Mouse (Mus musculus): ENCODE results near the gene Ska2.

The Ska2 gene

DNA sequence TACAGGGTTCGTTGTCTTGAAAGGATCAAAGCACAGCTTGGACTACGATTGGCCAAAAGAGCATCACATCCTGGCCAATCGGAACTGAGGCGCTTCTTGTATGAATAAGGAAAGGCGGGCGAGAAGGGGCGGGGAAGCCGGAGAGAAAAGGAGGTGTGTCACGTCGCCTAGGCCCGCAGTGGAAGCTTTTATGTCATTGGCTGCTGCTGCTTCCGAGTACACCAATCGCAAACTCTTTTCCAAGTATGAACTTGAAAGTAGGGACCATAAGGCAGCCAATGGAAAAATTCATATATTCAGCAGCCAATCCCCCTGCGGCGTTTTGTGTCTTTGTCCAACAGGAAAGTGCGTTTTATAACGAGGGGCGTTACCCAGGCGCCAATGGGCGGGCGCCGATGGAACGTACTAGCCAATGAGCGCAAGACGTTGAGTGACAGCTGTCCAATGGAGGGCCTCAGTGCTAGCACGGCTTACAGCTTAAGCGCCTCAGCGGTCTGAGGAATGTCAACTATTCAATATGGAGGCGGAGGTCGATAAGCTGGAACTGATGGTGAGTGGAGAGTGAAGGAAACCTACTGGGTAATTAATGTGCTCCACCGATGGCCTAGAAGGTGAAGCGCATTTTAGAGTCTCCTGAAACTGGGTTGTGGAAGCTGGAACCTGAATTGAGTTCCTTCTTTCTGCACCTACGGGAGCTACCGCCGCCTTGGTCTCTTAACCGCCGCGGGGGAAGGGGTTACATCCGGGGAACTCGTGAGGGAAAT, at the start of gene Ska2:
Gene Ska2, plus strand, starts transcription at position 480 of the 764 bp plus-strand sequence.
- DNase-seq (ENCODE audit: low read depth in 1 of 2, low spot score in 2 of 2), result peak; percentile 95 to 96

- no peak for DNase-seq (ENCODE audit: low read depth in 1 of 2, low spot score in 2 of 2)
Measured at GRCm38 (mm10) chr11:87060410-87060809, 48.6 kb upstream of the Ska2 start.

GRCm38 (mm10) chr11:87062087-87062486, 46.9 kb upstream of the Ska2 start:
- DNase-seq (ENCODE audit: low read depth in 1 of 2, low spot score in 2 of 2), result no peak

GRCm38 (mm10) chr11:87073343-87073865, 35.6 kb upstream of the Ska2 start:
- peak; percentile 10 to 18 for DNase-seq (ENCODE audit: low read depth in 1 of 2, low spot score in 2 of 2)

GRCm38 (mm10) chr11:87073866-87074440, 35.1 kb upstream of the Ska2 start, which contains the start of gene Gdpd1:
Gdpd1 (minus strand) TSS chr11:87074062.
- DNase-seq (ENCODE audit: low read depth in 1 of 2, low spot score in 2 of 2), result peak in 1 of 2 experiments; percentile 48

DNA sequence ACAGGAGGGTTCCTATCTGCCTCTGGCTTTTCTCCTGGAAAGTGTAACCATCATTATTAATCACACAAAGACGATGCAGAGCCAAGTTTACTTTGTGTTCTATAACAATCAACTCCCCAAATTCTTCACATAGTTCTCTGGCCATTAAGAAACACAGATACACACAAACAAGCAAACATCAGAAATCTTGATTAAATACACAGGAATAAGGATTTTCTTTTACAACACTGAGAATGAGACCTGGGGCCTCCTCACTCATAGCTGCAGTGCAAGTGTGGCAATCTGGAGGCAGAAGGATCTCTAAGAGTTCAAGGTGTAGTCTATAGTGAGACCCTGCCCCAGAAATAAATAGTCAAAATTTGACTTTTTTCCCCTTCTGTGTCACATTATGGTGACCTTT, 25.3 kb upstream of the Ska2 start:
- no peak for DNase-seq (ENCODE audit: low read depth in 1 of 2, low spot score in 2 of 2)

- DNase-seq (ENCODE audit: low read depth in 1 of 2, low spot score in 2 of 2), result no peak
Measured at GRCm38 (mm10) chr11:87085461-87085860, 23.6 kb upstream of the Ska2 start.

- peak; percentile 44 to 68 for DNase-seq (ENCODE audit: low read depth in 1 of 2, low spot score in 2 of 2)
Measured at GRCm38 (mm10) chr11:87086290-87086984, 22.6 kb upstream of the Ska2 start, which contains the start of gene Smg8. Smg8 (minus strand) TSS chr11:87086774.

- DNase-seq (ENCODE audit: low read depth in 1 of 2, low spot score in 2 of 2), result no peak
Measured at GRCm38 (mm10) chr11:87087142-87087541, 21.9 kb upstream of the Ska2 start.

GRCm38 (mm10) chr11:87108409-87108754, 652 bp upstream of the Ska2 start, which contains the start of gene Prr11:
Prr11 (minus strand) TSS chr11:87108708.
- no peak for DNase-seq (ENCODE audit: low read depth in 1 of 2, low spot score in 2 of 2)

GRCm38 (mm10) chr11:87109519-87110171, 611 bp downstream of the Ska2 start:
- no peak for DNase-seq (ENCODE audit: low read depth in 1 of 2, low spot score in 2 of 2)

DNA sequence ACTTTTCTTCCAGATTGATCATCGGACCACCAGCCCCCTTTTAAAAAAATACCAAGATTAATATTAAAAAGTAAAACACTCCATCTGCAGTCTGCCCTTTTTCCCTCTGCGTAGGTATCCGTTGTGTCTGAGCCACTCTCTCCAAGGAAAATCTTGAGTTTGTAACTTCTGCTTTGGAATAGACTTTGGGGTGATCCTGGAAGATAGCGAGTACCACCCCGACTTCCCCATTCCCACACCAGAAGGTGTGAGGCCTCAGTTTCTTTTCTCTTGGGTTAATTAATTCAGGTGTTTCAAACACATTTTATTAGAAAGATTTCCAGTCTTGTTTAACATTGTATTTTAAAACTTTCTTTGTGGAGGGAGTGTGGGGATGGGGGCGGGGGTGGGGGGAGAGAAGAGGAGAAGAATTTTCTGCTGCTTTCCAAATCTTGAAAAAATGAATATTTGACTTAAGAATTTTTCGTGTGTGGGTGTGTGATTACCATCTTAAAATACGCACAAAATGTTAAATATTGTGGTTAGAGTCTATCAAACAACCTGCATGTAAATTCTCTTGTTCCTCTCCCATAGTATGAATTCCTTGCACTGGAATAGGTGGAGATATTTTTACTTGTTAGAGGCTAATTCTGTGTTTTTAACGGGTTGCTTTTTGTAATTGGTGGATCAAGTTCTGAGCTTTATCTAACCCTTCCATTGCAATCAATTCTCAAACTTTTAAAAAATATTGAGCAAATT, 1.3 kb downstream of the Ska2 start:
- DNase-seq (ENCODE audit: low read depth in 1 of 2, low spot score in 2 of 2), result no peak

DNA sequence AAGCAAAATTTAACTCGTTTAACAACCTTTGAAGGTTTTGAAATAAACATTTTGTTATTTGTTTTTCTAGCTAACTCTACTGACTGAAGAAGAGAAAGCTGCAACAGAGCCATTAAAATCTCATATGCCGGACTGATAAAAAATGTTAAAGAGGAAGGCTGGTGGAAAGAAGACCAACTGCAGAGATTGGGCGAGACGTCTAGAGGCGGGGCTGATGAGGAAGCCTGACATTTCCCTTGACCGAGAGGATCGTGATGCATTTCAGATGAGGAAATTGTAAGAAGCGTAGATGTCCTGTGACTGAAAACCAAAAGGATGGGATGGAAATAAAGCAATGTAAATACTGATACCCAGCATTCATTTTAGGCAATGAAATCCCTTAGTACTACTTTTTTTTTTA, 12.8 kb downstream of the Ska2 start:
- DNase-seq (ENCODE audit: low read depth in 1 of 2, low spot score in 2 of 2), result no peak

- no peak for DNase-seq (ENCODE audit: low read depth in 1 of 2, low spot score in 2 of 2)
Measured at GRCm38 (mm10) chr11:87125562-87125961, 16.5 kb downstream of the Ska2 start.

- DNase-seq (ENCODE audit: low read depth in 1 of 2, low spot score in 2 of 2), result no peak
Measured at GRCm38 (mm10) chr11:87126281-87126823, 17.3 kb downstream of the Ska2 start.

DNA sequence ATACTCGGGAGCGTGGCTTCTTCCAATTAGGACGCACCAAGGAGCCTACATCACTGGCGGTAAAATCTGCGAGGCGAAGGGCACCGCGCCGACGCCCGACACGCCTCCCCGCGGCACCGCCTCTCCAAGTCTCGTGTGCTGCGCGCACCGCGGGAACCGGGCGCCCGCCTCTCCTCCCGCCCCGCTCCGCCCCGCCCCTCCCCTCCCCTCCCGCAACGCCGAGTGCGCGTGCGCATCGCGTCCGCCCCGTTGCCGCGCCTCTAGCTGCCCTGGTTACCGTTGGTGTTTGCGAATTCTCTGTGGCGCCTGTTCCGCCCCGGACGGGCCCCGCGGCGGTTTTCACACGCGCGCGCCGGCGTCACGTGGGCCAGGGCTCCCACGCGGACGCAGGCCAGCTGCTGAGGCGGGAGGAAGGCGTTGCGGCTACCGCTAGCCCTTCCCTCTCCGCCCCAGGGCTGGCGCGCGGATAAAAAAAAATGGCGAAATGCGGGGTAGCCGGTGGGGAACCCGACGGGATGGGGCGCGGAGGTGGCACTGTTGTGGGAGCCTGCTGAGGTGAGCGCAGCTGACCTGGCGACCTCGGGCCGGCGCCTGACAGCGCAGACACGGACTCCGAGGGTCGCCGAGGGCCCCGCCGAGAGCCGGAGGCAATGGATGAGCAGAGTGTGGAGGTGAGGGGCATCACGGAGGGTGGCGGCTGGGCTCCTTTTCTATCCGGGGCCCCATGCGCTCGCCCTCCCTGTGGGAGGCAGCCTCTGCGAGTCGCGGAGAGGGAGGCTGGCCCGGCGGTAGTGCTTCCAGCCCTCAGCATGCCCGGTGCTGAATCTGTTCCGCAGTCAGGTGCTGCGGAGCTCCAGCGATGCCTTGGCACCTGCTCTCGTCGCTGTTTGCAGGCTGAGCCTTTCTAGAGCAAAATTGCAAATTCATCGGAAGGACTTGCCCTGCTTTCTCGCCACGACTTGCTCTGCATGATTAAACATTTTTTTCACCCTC, 18.1 kb downstream of the Ska2 start, which contains the start of gene Trim37:
Gene Trim37, plus strand, starts transcription at position 254 of the 993 bp plus-strand sequence.
- DNase-seq (ENCODE audit: low read depth in 1 of 2, low spot score in 2 of 2), result peak; percentile 65 to 83

DNA sequence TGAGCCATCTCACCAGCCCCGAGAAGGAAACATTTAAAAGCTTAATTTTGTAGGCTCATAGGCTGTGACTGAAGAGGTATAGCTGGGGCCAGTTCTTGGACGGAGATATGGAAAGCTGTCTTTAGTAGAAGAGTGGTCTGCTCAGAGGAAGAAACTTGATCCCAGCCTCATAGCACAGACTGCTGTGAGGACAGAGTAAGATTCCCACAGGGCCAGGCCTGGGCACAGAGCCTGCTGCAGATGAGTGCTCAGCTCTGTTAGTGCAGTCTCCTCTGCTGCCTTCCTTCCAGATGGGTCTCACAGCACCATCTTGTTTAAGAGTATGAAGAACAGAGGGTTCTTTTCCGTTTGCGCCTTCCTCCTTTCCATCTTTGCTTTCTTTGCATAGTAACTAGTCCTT, 27.2 kb downstream of the Ska2 start:
- no peak for DNase-seq (ENCODE audit: low read depth in 1 of 2, low spot score in 2 of 2)

GRCm38 (mm10) chr11:87158012-87158411, 49.0 kb downstream of the Ska2 start:
- no peak for DNase-seq (ENCODE audit: low read depth in 1 of 2, low spot score in 2 of 2)

- no peak for DNase-seq (ENCODE audit: low read depth in 1 of 2, low spot score in 2 of 2)
Measured at GRCm38 (mm10) chr11:87162687-87163086, 53.7 kb downstream of the Ska2 start.
